8 mouse cellular contexts compared by ENCODE assay signal in the genomic region with DNA sequence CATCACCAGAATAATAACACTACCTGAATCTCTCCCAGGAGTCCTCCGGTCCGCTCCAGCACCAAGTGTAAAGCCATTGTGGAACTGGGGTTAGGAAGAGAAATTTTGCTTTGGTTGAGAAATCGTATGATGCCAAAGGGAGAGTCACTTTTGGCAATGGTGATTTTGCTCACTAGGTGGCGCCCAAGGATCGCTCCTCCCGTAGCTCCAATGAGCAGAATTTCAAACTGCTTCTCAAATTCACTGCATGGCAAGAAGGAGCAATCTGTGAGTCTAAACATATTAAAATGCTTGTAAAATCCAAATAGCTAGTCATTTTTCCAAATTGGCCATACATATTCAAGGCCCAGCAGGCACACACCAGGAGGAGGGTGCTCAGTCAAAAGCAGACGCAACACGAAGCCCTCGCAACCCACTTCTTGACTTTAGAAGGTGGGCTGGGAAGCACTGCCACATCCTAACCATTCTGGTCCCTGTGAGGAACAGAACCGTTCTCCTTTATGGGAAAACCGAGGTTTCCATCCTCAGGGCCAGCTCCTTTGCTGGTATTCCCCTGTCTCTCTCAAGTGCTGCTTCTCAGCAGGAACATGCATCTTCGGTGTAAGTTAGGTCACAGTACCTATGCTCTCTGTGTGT.
DNase-seq lines count a peak whose midpoint lies in the region; TF ChIP-seq lines count a peak whose summit lies in the region.

No protein-coding gene starts in this region.

- 43% methylated on average over 12 of the region's 12 CpGs for WGBS in lung, adult 2 months

- TF ChIP-seq CTCF in lung, adult 2 months (IDR thresholded peaks at IDR 0.05; ENCODE audit: insufficient read depth, low read length): peak; percentile 94

- H3K4me3 ChIP-seq in lung, adult 2 months (replicated peaks; ENCODE audit: extremely low read depth, low read depth, low read length): no peak overlapping the region

- no peaks in the 10 kb centered on the region for H3K4me1 ChIP-seq in lung, adult 2 months (ENCODE audit: control insufficient read depth, insufficient read depth, low read length)

- peak; percentile 32 to 51 for DNase-seq in CD8-positive naive resting alpha-beta T cell, adult 2 months (ENCODE audit: low read depth in 2 of 2, low spot score in 2 of 2)
- DNase-seq in adrenal gland, adult 8-10 months: peak; percentile 22
- peak; percentile 76 for DNase-seq in embryo, embryonic 11 days
- DNase-seq in gastrocnemius, postnatal 4 days (ENCODE audit: low spot score in 2 of 2): peak; percentile 29 to 76
- peak; percentile 82 for DNase-seq in layer of hippocampus, adult 11-12 months (ENCODE audit: low spot score)
- DNase-seq in lung, adult 2 months: peak; percentile 65
- peak; percentile 67 for DNase-seq in ovary, postnatal 10 days (ENCODE audit: low spot score)
- peak; percentile 33 to 45 for DNase-seq in thymus, postnatal 36 days

- no peak for TF ChIP-seq POLR2A in lung, adult 2 months (IDR thresholded peaks at IDR 0.05; ENCODE audit: borderline replicate concordance, extremely low read depth, low read depth, low read length)

Comparison
In these comparisons a context has a peak if more than half of its experiments do, and no peak if none do; other contexts are left out.
1. DNase-seq: peak in every context shown above with its lines; median percentile 82 in layer of hippocampus, adult 11-12 months; 76 in embryo, embryonic 11 days; 67 in ovary, postnatal 10 days; 65 in lung, adult 2 months; 52 in gastrocnemius, postnatal 4 days; 42 in CD8-positive naive resting alpha-beta T cell, adult 2 months; 39 in thymus, postnatal 36 days; 22 in adrenal gland, adult 8-10 months.